Mouse (Mus musculus) heart, embryonic 16.5 days (tissue): ENCODE results near the gene Baz2b. TPM values are rescaled to one million over a fixed set of nuclear protein-coding genes. Genes with fewer than 3 reads are reported as not detected.

ENCODE experiments used
- ATAC-seq: fragments of 200-750 bp; cut with Nextera tagmentation; replicated peaks from 2 replicates; pipeline ENCODE4 v1.8.0; 2017; ENCODE audit warnings: moderate number of reproducible peaks; ENCODE audit not compliant: insufficient read depth, low FRiP score; ENCODE audit errors: extremely low read depth
- H3K27ac ChIP-seq: fragments of 300-500 bp; sonication (generic); 2 replicates; pipeline ENCODE4 v1.5.1; 2014; ENCODE audit warnings: mild to moderate bottlenecking, low read length, control low read depth, moderate library complexity
- H3K27me3 ChIP-seq: fragments of 300-500 bp; sonication (generic); 2 replicates; pipeline ENCODE4 v1.6.1; 2014; ENCODE audit warnings: low read length, mixed read lengths; ENCODE audit not compliant: control insufficient read depth, insufficient read depth
- H3K36me3 ChIP-seq: fragments of 300-500 bp; sonication (generic); 2 replicates; pipeline ENCODE4 v1.6.1; 2014; ENCODE audit not compliant: control insufficient read depth, insufficient read depth
- H3K4me1 ChIP-seq: fragments of 300-500 bp; sonication (generic); 2 replicates; pipeline ENCODE4 v1.6.1; 2014; ENCODE audit warnings: low read length, mixed read lengths; ENCODE audit not compliant: control insufficient read depth, insufficient read depth
- H3K4me2 ChIP-seq: fragments of 300-500 bp; sonication (generic); 2 replicates; pipeline ENCODE4 v1.6.1; 2014; ENCODE audit warnings: low read depth, mild to moderate bottlenecking, control low read depth, low read length
- H3K4me3 ChIP-seq: fragments of 300-500 bp; sonication (generic); 2 replicates; pipeline ENCODE4 v1.5.1; 2014; ENCODE audit warnings: mild to moderate bottlenecking, control low read depth, low read length
- H3K9ac ChIP-seq: fragments of 300-500 bp; sonication (generic); 2 replicates; pipeline ENCODE4 v1.6.1; 2014; ENCODE audit warnings: low read length, control low read depth
- H3K9me3 ChIP-seq: fragments of 300-500 bp; sonication (generic); replicated peaks from 2 replicates; pipeline ENCODE4 v1.6.1; 2016; ENCODE audit warnings: low read length; ENCODE audit not compliant: control insufficient read depth
- WGBS: fragments of 180-500 bp; shearing (Covaris S2); extraction: QIAGEN DNeasy Blood & Tissue Kit; methylation state at CpG from one replicate; pipeline ENCODE4 v1.1.7; 2014; 5-methylcytosine and 5-hydroxymethylcytosine counted together
- polyA plus RNA-seq: library from polyadenylated mRNA; unstranded; fragments of >200 nt; fragmentation: Nextera tagmentation; extraction: Ambion mirVana; gene quantifications from 2 replicates; pipeline ENCODE4 v1.2.1, GENCODE M21; 2015

Baz2b gene
- polyA plus RNA-seq, 1 experiment from 2014 or later: 42.7 TPM

- Histone ChIP-seq H3K4me1 (peaks cover 14% of the 10 kb centered on the region), H3K27ac (no peak overlapping the region), H3K9me3 (no peaks in the 10 kb centered on the region), H3K9ac (no peak overlapping the region), H3K4me3 (no peak overlapping the region), H3K36me3 (no peaks in the 10 kb centered on the region), H3K27me3 (no peaks in the 10 kb centered on the region), H3K4me2 (no peak overlapping the region)
- ATAC-seq: no peak
- 61% methylated on average over 1 of the region's 1 CpGs for WGBS
Observed at GRCm38 (mm10) chr2:60223489-60223888, 13.8 kb upstream of the Baz2b start.

DNA sequence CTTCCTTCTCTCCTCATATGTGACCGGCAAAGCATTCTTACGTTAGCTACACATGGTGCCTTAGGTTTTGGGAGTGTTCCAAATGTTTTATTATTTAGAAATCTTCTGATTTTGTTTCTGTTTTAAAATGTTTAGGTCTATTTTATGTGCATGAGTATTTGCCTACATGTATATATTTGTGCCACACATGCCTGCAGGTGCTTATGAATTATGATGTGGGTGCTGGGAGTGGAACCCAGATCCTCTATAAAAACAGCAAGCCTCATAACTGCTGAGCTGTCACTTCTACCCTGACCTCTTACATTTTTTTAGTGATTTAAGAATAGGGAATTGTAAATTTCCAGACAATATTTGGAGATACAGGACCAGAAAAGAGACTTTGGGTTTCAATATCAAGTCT, 12.3 kb upstream of the Baz2b start:
- no peaks in the 10 kb centered on the region for H3K9me3 ChIP-seq
- ATAC-seq: no peak
- WGBS: 73% methylated on average over 2 of the region's 2 CpGs
- no peak overlapping the region for H3K27ac ChIP-seq
- no peak overlapping the region for H3K4me2 ChIP-seq
- peaks cover 19% of the 10 kb centered on the region for H3K4me1 ChIP-seq
- no peaks in the 10 kb centered on the region for H3K27me3 ChIP-seq
- no peak overlapping the region for H3K9ac ChIP-seq
- H3K4me3 ChIP-seq: no peak overlapping the region
- no peaks in the 10 kb centered on the region for H3K36me3 ChIP-seq

- H3K9me3 ChIP-seq: no peaks in the 10 kb centered on the region
- H3K27ac ChIP-seq: no peak overlapping the region
- ATAC-seq: peak; percentile 65; the same call in 1 of the 2 replicates
- no peak overlapping the region for H3K9ac ChIP-seq
- no peak overlapping the region for H3K4me2 ChIP-seq
- WGBS: 43% methylated on average over 6 of the region's 6 CpGs
- no peaks in the 10 kb centered on the region for H3K36me3 ChIP-seq
- H3K4me1 ChIP-seq: peaks cover 26% of the 10 kb centered on the region
- no peak overlapping the region for H3K4me3 ChIP-seq
- no peaks in the 10 kb centered on the region for H3K27me3 ChIP-seq
Observed at GRCm38 (mm10) chr2:60221236-60221635, 11.6 kb upstream of the Baz2b start.

GRCm38 (mm10) chr2:60217620-60218019, 8.0 kb upstream of the Baz2b start:
- Histone ChIP-seq H3K9me3 (no peaks in the 10 kb centered on the region), H3K27me3 (no peaks in the 10 kb centered on the region), H3K4me1 (peaks cover 45% of the 10 kb centered on the region), H3K4me3 (no peak overlapping the region), H3K4me2 (no peak overlapping the region), H3K27ac (no peak overlapping the region), H3K9ac (no peak overlapping the region), H3K36me3 (0 out of 2 replicates have a peak, but pooled peaks cover 6% of the 10 kb centered on the region)
- 57% methylated on average over 6 of the region's 6 CpGs for WGBS
- ATAC-seq: no peak

DNA sequence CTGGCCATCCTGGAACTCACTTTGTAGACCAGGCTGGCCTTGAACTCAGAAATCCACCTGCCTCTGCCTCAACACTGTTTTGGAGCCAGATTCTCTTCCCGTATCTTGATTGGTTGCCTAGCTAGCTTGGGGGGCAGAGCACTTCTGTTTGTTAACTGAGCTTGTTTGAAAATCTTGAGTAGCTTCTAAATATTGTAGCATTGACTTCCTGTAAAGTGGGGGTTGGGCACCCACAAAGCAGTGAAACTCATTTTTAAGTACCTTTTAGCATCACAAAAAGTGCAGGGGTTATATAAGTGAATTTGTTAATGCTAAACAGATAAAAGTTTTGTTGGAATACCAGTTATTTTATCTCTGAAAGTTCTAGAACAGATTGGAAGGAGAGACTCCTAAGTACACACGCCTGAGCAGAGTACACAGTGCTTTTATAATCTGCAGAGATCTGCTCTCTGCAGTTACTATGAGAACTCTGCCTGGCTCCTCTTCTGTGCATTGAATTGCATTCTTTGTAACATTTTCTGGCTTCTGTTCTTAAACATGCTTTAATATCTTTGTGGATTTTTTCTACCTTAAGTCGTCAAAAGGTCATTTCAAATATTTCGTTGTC, 7.0 kb upstream of the Baz2b start:
- H3K9me3 ChIP-seq: no peaks in the 10 kb centered on the region
- H3K4me3 ChIP-seq: no peak overlapping the region
- 68% methylated on average over 4 of the region's 4 CpGs for WGBS
- H3K9ac ChIP-seq: no peak overlapping the region
- no peaks in the 10 kb centered on the region for H3K27me3 ChIP-seq
- ATAC-seq: no peak
- peaks cover 49% of the 10 kb centered on the region for H3K4me1 ChIP-seq
- H3K4me2 ChIP-seq: no peak overlapping the region
- peak overlapping the region; percentile 40; the same call in 1 of the 2 replicates for H3K27ac ChIP-seq
- peaks cover 9% of the 10 kb centered on the region; the same call in 1 of the 2 replicates for H3K36me3 ChIP-seq

- 89% methylated on average over 2 of the region's 2 CpGs for WGBS
- no peak overlapping the region for H3K4me3 ChIP-seq
Observed at GRCm38 (mm10) chr2:60214683-60215082, 5.0 kb upstream of the Baz2b start.

GRCm38 (mm10) chr2:60212488-60212887, 2.8 kb upstream of the Baz2b start:
- Histone ChIP-seq H3K27me3 (no peaks in the 10 kb centered on the region), H3K9ac (no peak overlapping the region), H3K36me3 (peaks cover 12% of the 10 kb centered on the region; the same call in 1 of the 2 replicates), H3K9me3 (no peaks in the 10 kb centered on the region), H3K4me1 (peaks cover 54% of the 10 kb centered on the region), H3K4me3 (no peak overlapping the region), H3K27ac (no peak overlapping the region), H3K4me2 (no peak overlapping the region)
- ATAC-seq: no peak

More at GRCm38 (mm10) chr2:60214683-60215082, 5.0 kb upstream of the Baz2b start:
- Histone ChIP-seq H3K27me3 (no peaks in the 10 kb centered on the region), H3K9me3 (no peaks in the 10 kb centered on the region), H3K4me1 (peaks cover 50% of the 10 kb centered on the region), H3K36me3 (peaks cover 12% of the 10 kb centered on the region; the same call in 1 of the 2 replicates), H3K9ac (no peak overlapping the region), H3K27ac (no peak overlapping the region), H3K4me2 (no peak overlapping the region)
- ATAC-seq: no peak

DNA sequence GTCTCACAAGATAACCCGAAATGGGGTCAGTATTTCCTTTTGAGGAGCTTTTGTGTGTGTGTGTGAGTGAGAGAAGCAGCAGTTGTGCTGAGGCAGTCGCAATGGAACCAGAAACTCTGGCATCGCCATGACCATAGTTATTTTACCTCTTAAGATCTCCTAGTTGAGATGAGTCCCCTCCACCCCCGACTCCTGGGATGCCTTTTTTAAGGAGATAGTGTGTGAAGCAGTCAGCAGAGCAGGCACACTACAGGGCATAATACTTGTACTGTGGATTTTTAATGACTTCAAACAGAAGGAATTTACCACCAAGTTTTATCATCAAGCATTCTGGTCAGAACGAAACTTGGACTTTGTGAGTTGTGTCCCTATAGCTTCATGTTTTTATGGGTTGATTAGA, 1.2 kb upstream of the Baz2b start:
- WGBS: 4% methylated on average over 5 of the region's 5 CpGs
- peak overlapping the region; percentile 95 for H3K4me3 ChIP-seq
- no peak for ATAC-seq
- no peaks in the 10 kb centered on the region for H3K9me3 ChIP-seq
- H3K27ac ChIP-seq: peak overlapping the region; percentile 93
- H3K27me3 ChIP-seq: no peaks in the 10 kb centered on the region
- peaks cover 17% of the 10 kb centered on the region; the same call in 1 of the 2 replicates for H3K36me3 ChIP-seq
- peak overlapping the region; percentile 86 for H3K4me2 ChIP-seq
- peaks cover 39% of the 10 kb centered on the region for H3K4me1 ChIP-seq
- H3K9ac ChIP-seq: peak overlapping the region; percentile 97

DNA sequence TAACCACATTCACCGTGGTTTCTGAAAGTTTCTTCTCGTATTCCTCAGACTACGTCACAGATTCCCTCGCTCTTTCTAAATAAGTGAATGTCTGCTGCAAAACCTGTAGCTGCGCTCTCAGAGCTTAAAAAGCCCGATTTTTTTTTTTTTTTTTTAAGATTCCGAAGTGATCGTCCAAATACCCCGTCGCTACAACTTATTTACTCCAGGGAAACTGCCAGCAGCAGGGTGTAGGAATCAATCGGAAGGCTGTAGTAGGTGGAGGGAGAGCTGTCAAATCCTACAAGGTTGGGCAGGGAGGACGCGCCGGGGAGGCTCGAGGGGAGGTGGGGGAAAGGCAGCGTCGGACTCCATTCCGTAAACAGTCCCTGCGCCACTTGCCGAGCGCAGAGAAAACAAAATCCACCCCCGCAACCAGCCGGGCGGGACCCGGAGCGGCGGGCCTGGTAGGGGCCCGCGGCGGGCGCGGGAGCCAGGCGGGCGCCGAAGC, 472 bp downstream of the Baz2b start:
- Histone ChIP-seq H3K9me3 (no peaks in the 10 kb centered on the region), H3K27me3 (no peaks in the 10 kb centered on the region), H3K27ac (peak overlapping the region; percentile 87), H3K4me3 (peak overlapping the region; percentile 95), H3K4me1 (peaks cover 31% of the 10 kb centered on the region), H3K36me3 (peaks cover 23% of the 10 kb centered on the region; the same call in 1 of the 2 replicates), H3K9ac (peak overlapping the region; percentile 97), H3K4me2 (peak overlapping the region; percentile 83)
- ATAC-seq: peak; percentile 42
- WGBS: under 1% methylated on average over 26 of the region's 35 CpGs
